Mouse (Mus musculus) hindbrain, embryonic 13.5 days (tissue): ENCODE results near the gene Sec63. TPM values are rescaled to one million over a fixed set of nuclear protein-coding genes. Genes with fewer than 3 reads are reported as not detected.

ENCODE experiments used
- ATAC-seq: fragments of 200-750 bp; cut with Nextera tagmentation; 2 replicates; pipeline ENCODE4 v1.8.0; 2017; ENCODE audit warnings: moderate TSS enrichment; ENCODE audit not compliant: low FRiP score
- H3K27ac ChIP-seq: fragments of 300-500 bp; sonication (generic); 2 replicates; pipeline ENCODE4 v1.5.1; 2015; ENCODE audit warnings: inconsistent platforms, mild to moderate bottlenecking, moderate library complexity
- H3K27me3 ChIP-seq: fragments of 300-500 bp; sonication (generic); 2 replicates; pipeline ENCODE4 v1.6.1; 2015; ENCODE audit warnings: mild to moderate bottlenecking, inconsistent platforms
- H3K36me3 ChIP-seq: fragments of 300-500 bp; sonication (generic); 2 replicates; pipeline ENCODE4 v1.6.1; 2015; ENCODE audit warnings: mild to moderate bottlenecking, inconsistent platforms
- H3K4me1 ChIP-seq: fragments of 300-500 bp; sonication (generic); replicated peaks from 2 replicates; pipeline ENCODE4 v1.6.1; 2015; ENCODE audit warnings: inconsistent platforms
- H3K4me2 ChIP-seq: fragments of 300-500 bp; sonication (generic); 2 replicates; pipeline ENCODE4 v1.6.1; 2015; ENCODE audit warnings: inconsistent platforms, mild to moderate bottlenecking, moderate library complexity
- H3K4me3 ChIP-seq: fragments of 300-500 bp; sonication (generic); 2 replicates; pipeline ENCODE4 v1.5.1; 2015; ENCODE audit warnings: mild to moderate bottlenecking, inconsistent platforms
- H3K9ac ChIP-seq: fragments of 300-500 bp; sonication (generic); 2 replicates; pipeline ENCODE4 v1.6.1; 2015; ENCODE audit warnings: mild to moderate bottlenecking, inconsistent platforms
- H3K9me3 ChIP-seq: fragments of 300-500 bp; sonication (generic); 2 replicates; pipeline ENCODE4 v1.6.1; 2016; ENCODE audit warnings: inconsistent platforms
- WGBS: fragments of 180-500 bp; shearing (Covaris S2); methylation state at CpG from one replicate; pipeline ENCODE4 v1.1.7; 2015; 5-methylcytosine and 5-hydroxymethylcytosine counted together
- polyA plus RNA-seq: library from polyadenylated mRNA; unstranded; fragments of >200 nt; fragmentation: Nextera tagmentation; extraction: Ambion mirVana; gene quantifications from 2 replicates; pipeline ENCODE4 v1.2.1, GENCODE M21; 2015

Sec63 gene
- polyA plus RNA-seq, 1 experiment from 2014 or later: 23.7 TPM

DNA sequence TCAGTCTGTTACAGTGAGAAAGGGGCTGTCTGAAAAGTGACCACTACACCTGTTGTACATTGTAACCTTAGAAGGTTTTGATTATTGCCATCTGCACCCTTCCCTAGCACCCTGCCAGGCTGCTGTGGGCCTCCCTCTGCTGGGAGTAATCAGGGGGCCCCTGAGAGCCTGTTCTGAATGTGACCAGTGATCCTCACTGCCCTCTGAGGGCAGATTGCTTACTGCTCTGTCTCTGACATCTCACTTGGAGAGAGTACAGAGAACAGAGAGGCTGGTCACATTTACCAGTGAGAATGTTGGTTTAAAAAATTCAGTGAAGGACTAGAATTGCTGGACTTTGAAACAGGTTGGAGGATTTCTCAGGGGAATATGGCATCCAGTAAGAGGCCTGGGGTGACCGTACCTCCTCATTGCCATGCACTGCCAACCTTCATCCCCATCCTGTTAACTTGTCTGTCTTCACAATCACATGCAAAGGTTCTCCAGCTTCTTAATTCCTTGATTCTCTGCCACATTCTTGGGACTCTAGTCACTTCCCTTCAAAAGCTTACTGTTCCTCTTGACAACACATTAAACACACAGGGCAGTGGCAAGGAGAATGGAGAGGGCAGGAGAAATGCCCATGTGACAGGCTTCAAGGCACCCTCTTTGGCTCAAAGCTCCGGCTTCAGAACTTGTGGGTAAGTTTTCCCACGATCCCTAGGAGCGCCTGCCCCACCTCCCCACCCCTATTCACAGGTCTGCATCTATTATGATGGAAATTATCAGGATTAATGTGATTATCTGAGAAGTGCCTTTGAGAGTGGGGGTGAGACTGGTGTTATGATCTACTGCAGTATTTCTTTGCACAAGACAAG lies 72.8 kb downstream of the Sec63 start:
- peak; percentile 77 for ATAC-seq
- Histone ChIP-seq H3K4me3 (no peak overlapping the region), H3K27ac (peak overlapping the region; percentile 59), H3K36me3 (peaks cover 63% of the 10 kb centered on the region), H3K4me1 (peaks cover 31% of the 10 kb centered on the region), H3K27me3 (no peaks in the 10 kb centered on the region), H3K9ac (no peak overlapping the region), H3K4me2 (no peak overlapping the region), H3K9me3 (no peaks in the 10 kb centered on the region)
- WGBS: 24% methylated on average over 4 of the region's 4 CpGs

DNA sequence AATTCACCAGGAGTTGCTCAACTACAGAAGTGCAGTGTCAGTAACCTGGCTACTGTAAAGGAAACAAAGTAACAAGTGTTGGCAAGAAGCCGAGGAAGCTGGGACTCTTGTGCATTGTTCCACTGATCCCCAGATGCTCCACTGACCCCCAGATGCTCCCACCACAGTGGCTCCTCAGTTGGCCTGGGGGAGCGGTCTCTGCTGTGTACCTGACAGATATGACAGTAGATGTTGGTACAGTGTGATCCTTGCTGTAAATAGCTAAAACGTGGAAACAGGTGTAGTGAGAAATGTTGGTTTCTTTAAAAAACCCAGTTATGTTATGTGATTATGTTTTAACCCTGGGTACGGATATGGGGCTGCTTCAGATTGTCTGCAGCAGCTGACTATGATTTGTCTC lies 76.8 kb downstream of the Sec63 start:
- H3K4me2 ChIP-seq: no peak overlapping the region
- 90% methylated on average over 4 of the region's 4 CpGs for WGBS
- H3K9me3 ChIP-seq: no peaks in the 10 kb centered on the region
- no peak overlapping the region for H3K4me3 ChIP-seq
- no peak overlapping the region for H3K27ac ChIP-seq
- no peak for ATAC-seq
- H3K27me3 ChIP-seq: no peaks in the 10 kb centered on the region
- H3K4me1 ChIP-seq: peaks cover 13% of the 10 kb centered on the region
- H3K9ac ChIP-seq: no peak overlapping the region
- H3K36me3 ChIP-seq: peaks cover 44% of the 10 kb centered on the region

DNA sequence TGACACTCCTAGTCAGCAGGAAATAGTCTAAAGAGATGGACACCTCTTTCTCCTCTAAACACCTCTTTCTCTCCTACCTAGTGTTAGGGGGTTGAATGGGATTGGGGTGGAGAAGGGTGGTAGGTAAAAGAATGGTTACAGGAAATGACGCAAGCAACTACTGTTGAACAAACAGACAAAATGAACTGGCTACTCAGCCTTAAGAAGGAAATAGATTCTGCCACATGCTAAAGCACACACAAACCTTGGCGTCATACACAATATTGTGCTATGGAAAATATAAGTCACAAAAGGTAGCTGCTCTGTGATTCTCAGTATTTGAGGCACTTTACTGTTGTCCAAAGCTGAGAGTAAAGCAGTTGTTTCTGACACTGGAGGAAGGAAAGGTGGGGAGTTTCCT lies 77.4 kb downstream of the Sec63 start:
- 99% methylated on average over 2 of the region's 2 CpGs for WGBS
- no peak for ATAC-seq
- Histone ChIP-seq H3K4me3 (no peak overlapping the region), H3K9ac (no peak overlapping the region), H3K36me3 (peaks cover 46% of the 10 kb centered on the region), H3K27me3 (no peaks in the 10 kb centered on the region), H3K27ac (no peak overlapping the region), H3K4me1 (peaks cover 9% of the 10 kb centered on the region), H3K4me2 (no peak overlapping the region), H3K9me3 (no peaks in the 10 kb centered on the region)

DNA sequence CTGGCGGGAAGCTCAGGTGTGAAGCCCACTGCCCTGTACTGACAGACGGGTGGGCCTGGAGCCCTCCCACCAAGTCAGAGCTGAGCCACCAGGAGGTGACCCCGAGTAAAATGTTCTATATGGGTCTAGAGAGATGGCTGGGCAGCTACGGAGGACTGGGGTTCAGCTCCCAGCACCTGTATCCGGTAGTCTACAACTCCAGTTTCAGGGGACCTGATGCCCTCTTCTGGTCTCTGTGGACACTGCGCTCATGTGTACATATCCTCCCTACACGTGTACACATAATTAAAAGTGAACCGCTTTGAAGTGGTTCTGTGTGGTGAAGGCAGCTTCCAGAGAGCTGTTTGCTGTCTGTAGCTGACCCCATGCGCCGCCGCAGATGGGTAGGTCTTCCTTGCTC lies 78.7 kb downstream of the Sec63 start:
- 97% methylated on average over 11 of the region's 11 CpGs for WGBS
- peaks cover 3% of the 10 kb centered on the region; the same call in 1 of the 2 replicates for H3K4me1 ChIP-seq
- H3K4me2 ChIP-seq: no peak overlapping the region
- no peaks in the 10 kb centered on the region for H3K27me3 ChIP-seq
- ATAC-seq: no peak
- H3K4me3 ChIP-seq: no peak overlapping the region
- H3K9me3 ChIP-seq: no peaks in the 10 kb centered on the region
- H3K27ac ChIP-seq: no peak overlapping the region
- H3K36me3 ChIP-seq: peaks cover 36% of the 10 kb centered on the region
- H3K9ac ChIP-seq: no peak overlapping the region

DNA sequence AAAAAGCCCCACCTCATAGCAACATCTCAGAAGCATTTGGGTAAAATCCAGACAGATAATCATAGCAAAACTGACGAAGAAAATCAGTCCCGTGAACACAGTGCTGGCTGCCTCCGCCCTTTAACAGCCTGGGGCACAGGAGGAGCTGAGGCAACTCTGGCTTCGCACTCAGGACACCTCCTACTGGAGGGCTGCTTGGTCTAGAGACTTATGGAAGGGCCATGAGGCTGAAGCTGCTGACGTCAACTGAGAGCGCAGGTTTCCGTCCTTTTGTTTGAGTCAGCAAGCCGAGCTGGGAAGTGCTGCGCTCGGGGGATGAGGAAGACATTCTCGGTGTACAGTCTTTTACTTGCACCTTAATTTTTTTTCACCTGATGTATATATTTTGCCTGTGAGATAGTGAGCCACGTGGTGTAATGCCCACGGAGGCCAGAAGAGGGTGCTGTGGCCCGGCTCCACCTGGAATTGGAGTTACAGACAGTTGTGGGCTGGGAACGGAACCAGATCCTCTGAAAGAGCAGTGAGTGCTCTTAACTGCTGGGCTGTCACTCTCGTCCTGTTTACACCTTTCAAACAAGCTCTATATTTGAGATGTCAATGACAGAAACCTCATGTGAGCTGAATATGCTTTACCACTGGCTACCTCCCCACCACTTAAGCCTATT lies 80.4 kb downstream of the Sec63 start:
- Histone ChIP-seq H3K4me1 (no peaks in the 10 kb centered on the region; the same call in 1 of the 2 replicates), H3K9ac (no peak overlapping the region), H3K4me2 (no peak overlapping the region), H3K27ac (no peak overlapping the region), H3K27me3 (no peaks in the 10 kb centered on the region), H3K9me3 (no peaks in the 10 kb centered on the region), H3K36me3 (peaks cover 34% of the 10 kb centered on the region), H3K4me3 (no peak overlapping the region)
- WGBS: 71% methylated on average over 16 of the region's 16 CpGs
- 0 out of 2 replicates have a peak, but pooled peaks have one; percentile 15 for ATAC-seq

DNA sequence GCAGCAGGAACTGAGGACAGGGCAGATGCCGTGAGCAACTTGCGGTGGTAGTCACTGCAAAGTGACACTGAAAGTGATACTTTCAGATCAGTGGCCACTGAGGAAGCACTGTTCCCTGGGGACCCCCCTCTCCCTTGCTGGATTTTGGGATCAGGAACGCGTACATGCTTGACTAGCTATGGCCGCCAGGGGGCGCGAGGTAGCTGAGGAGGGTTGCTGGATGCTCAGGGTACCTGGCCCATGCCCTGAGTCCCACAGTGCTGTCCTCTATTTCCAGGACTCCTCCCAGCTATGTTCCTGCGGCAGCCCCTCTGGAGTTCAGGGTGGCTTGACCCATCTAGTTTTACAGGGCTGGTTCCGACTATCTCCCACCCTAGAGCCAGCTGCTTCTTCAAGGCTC lies 81.1 kb downstream of the Sec63 start:
- H3K36me3 ChIP-seq: peaks cover 27% of the 10 kb centered on the region

DNA sequence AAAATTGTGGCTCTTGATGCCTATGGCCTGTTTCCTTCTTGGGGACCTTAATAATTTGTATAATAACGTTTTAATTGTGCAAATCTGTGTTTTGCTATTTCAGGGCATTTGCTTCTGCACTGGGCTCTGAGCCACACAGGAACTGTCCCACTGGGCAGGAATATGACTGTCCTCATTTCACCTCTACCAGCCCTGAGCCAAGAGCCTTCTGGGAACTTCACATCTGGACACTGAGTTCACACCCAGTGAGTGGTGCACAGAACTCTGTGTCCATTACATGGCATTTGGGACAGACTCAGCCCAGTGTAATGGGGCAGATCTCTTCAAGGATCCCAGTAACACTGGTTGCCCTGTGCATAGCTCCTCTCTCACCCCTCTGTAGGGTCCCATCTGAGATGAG lies 82.1 kb downstream of the Sec63 start:
- Histone ChIP-seq H3K27me3 (no peaks in the 10 kb centered on the region), H3K4me1 (no peaks in the 10 kb centered on the region; the same call in 1 of the 2 replicates), H3K4me2 (no peak overlapping the region), H3K27ac (no peak overlapping the region), H3K36me3 (peaks cover 20% of the 10 kb centered on the region), H3K9ac (no peak overlapping the region), H3K4me3 (no peak overlapping the region), H3K9me3 (no peaks in the 10 kb centered on the region)
- WGBS: 70% methylated on average over 1 of the region's 1 CpGs
- ATAC-seq: no peak

More for the DNA sequence above, 81.1 kb downstream of the Sec63 start:
- WGBS: 13% methylated on average over 9 of the region's 9 CpGs
- Histone ChIP-seq H3K9me3 (no peaks in the 10 kb centered on the region), H3K4me2 (no peak overlapping the region), H3K4me1 (no peaks in the 10 kb centered on the region; the same call in 1 of the 2 replicates), H3K27ac (no peak overlapping the region), H3K27me3 (no peaks in the 10 kb centered on the region), H3K9ac (no peak overlapping the region), H3K4me3 (no peak overlapping the region)
- peak; percentile 67 for ATAC-seq

DNA sequence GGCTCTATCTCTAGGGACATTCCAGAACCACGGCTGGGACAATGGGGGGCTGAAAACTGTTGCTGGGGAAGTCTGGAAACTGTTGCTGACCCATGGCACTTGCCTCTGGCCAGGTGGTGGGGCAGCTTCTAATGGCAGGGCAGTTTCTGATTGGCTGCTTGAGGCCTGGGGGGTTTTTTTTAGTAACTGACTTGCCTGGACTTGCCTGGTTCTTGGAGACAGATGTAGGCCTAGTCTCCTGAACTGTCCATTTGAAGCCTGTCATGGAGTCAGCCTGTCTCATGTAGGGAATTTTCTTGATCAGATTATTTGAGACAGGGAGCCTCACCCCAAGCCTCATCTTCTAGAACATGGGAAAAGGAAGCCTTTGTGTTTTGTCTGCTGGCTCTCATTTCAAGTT lies 84.2 kb downstream of the Sec63 start:
- Histone ChIP-seq H3K27me3 (no peaks in the 10 kb centered on the region), H3K4me3 (no peak overlapping the region), H3K9ac (no peak overlapping the region), H3K9me3 (no peaks in the 10 kb centered on the region), H3K4me2 (no peak overlapping the region), H3K4me1 (no peaks in the 10 kb centered on the region; the same call in 1 of the 2 replicates), H3K36me3 (peaks cover 7% of the 10 kb centered on the region), H3K27ac (no peak overlapping the region)
- WGBS: 61% methylated on average over 1 of the region's 1 CpGs
- ATAC-seq: no peak

DNA sequence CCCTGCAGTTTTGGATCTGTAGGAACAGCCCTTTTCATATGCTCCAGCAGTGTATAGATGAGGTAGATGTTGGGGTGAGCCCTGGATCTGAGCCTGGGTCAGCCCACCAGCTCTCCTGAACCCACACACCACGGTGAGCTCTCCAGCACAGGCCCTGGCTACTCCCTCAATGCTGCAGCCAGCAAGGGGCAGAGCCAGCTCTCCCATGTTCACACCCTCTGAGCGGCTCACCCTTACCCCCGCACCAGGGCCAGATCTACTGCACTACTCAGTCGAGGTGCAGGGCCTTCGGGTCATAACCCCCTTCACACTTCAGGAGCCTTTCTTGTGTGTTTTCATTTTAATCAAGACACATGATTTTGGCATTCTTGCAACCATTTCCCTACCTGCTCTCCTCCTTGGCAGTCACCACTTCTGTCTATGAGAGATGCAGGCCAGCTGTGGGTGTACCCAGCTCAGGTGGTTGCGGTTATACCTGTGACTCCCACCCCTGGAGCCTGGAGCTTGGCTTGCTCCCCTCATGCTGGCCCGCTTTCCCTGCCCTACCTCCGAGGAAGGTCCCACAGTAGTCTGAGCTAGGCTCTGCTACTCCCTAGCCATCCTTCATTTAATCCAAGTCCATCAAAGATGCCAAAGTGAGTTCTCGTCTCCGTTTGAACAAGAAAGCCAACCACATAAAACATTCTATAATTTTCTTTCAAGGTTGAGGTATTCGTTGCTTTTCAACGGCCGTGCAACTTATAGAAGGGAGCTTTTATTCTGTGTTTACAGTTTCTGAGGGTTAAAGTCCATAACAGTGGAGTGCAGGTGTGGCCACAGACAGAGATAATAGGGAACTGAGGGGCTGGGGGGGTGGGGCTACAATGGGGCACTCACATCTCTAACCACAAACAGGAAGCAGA lies 87.1 kb downstream of the Sec63 start:
- WGBS: 93% methylated on average over 13 of the region's 13 CpGs
- no peak overlapping the region for H3K9ac ChIP-seq
- H3K4me2 ChIP-seq: no peak overlapping the region
- no peaks in the 10 kb centered on the region for H3K27me3 ChIP-seq
- H3K4me3 ChIP-seq: no peak overlapping the region
- H3K9me3 ChIP-seq: no peaks in the 10 kb centered on the region
- ATAC-seq: no peak; the same call in 1 of the 2 replicates
- peaks cover 6% of the 10 kb centered on the region for H3K36me3 ChIP-seq
- H3K4me1 ChIP-seq: no peaks in the 10 kb centered on the region
- H3K27ac ChIP-seq: no peak overlapping the region

DNA sequence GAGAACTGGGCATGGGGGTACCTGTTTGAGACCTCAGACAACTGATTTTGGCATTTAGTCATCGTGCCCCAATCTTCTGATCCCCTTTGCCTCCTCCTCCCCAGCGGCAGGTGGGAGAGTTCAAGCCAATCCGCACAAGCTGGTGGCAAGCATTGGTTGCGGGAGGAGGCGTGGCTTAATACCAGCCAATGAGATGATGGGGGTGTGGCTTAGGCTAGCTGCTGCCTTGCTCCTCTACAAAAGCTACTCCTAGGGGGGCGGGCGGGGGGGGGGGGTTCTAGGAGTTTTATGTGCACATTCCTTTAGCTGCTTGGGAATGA lies 87.7 kb downstream of the Sec63 start:
- 93% methylated on average over 7 of the region's 7 CpGs for WGBS
- no peaks in the 10 kb centered on the region for H3K9me3 ChIP-seq
- H3K27me3 ChIP-seq: no peaks in the 10 kb centered on the region
- no peak overlapping the region for H3K4me3 ChIP-seq
- H3K9ac ChIP-seq: no peak overlapping the region
- H3K27ac ChIP-seq: no peak overlapping the region
- H3K4me1 ChIP-seq: no peaks in the 10 kb centered on the region
- H3K4me2 ChIP-seq: no peak overlapping the region
- no peak for ATAC-seq
- H3K36me3 ChIP-seq: peaks cover under 1% of the 10 kb centered on the region; the same call in 1 of the 2 replicates

DNA sequence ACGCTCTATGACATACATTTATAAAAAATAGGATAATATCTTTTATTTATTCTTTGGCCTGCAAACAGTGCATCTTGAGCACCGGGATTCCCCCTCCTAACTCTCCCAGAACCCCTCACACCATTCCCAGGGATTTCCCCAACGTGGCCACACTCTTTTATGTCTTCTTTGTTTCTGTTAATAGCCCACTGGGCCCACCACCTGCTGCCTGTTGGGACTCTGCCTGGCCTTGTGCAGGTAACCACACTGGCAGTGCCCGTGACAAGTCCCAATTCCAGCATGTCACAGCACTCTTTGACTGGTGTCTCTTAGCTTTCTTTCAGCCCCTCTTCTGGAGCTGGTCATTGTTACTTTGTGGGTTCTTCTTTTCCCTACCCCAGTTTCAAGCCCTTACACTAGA lies 93.5 kb downstream of the Sec63 start:
- Histone ChIP-seq H3K4me2 (no peak overlapping the region), H3K36me3 (no peaks in the 10 kb centered on the region), H3K27ac (no peak overlapping the region), H3K9me3 (no peaks in the 10 kb centered on the region), H3K9ac (no peak overlapping the region), H3K4me3 (no peak overlapping the region), H3K4me1 (peaks cover 17% of the 10 kb centered on the region), H3K27me3 (no peaks in the 10 kb centered on the region)
- WGBS: 49% methylated on average over 4 of the region's 4 CpGs
- ATAC-seq: no peak

DNA sequence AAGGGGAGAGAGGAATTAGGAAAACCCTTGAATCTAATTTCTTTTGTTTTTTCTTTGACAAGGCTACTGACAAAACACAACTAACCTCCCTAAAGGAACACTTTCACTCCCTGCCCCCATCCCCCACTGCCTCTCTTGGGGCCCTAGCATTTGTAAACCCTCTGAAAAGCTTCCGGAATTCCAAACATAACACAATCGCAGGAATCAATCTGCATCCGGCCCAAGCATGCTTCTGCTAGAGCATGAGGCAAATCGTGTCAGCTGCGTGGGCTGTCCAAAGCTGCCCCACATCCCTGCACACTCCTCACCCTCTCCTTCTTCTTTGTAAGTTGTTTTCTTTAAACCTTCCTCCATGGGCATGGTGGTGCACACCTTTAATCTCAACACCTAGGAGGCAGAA lies 94.0 kb downstream of the Sec63 start:
- H3K27ac ChIP-seq: no peak overlapping the region
- no peak overlapping the region for H3K4me3 ChIP-seq
- H3K4me2 ChIP-seq: no peak overlapping the region
- H3K9me3 ChIP-seq: no peaks in the 10 kb centered on the region
- H3K4me1 ChIP-seq: peaks cover 21% of the 10 kb centered on the region
- ATAC-seq: no peak
- 37% methylated on average over 5 of the region's 5 CpGs for whole genome bisulfite sequencing
- no peaks in the 10 kb centered on the region for H3K27me3 ChIP-seq
- H3K36me3 ChIP-seq: no peaks in the 10 kb centered on the region
- H3K9ac ChIP-seq: no peak overlapping the region
